Mouse (Mus musculus) spleen, adult 2 months (tissue): ENCODE measurements around the gene Surf2. TPM values are rescaled to one million over a fixed set of nuclear protein-coding genes. Genes with fewer than 3 reads are reported as not detected.

Experiments
- DNase-seq, 2 experiments: peaks; one replicate each; pipeline versions ENCODE4 v3.0.0 to v3.0.0-alpha.2; 2012 to 2021; ENCODE audit warnings: low spot score in 2 of 2, low read depth in 1 of 2
- H3K27ac ChIP-seq: fragments of 200-500 bp; 2 replicates; pipeline ENCODE4 v1.5.1; 2012; ENCODE audit warnings: low read length, inconsistent platforms; ENCODE audit not compliant: insufficient read depth
- H3K27me3 ChIP-seq: fragments of 200-500 bp; 2 replicates; pipeline ENCODE4 v1.6.1; 2012; ENCODE audit warnings: mild to moderate bottlenecking, moderate library complexity, low read length, inconsistent platforms; ENCODE audit not compliant: control insufficient read depth, insufficient read depth
- H3K36me3 ChIP-seq: fragments of 200-500 bp; 2 replicates; pipeline ENCODE4 v1.6.1; 2012; ENCODE audit warnings: mild to moderate bottlenecking, low read length, inconsistent platforms; ENCODE audit not compliant: control insufficient read depth, insufficient read depth
- H3K4me1 ChIP-seq: fragments of 200-500 bp; 2 replicates; pipeline ENCODE4 v1.6.1; 2011; ENCODE audit warnings: inconsistent platforms; ENCODE audit not compliant: control insufficient read depth, insufficient read depth, insufficient read length
- H3K4me3 ChIP-seq: fragments of 200-500 bp; 2 replicates; pipeline ENCODE4 v1.5.1; 2011; ENCODE audit warnings: mild to moderate bottlenecking, inconsistent platforms; ENCODE audit not compliant: insufficient read depth, insufficient read length; ENCODE audit errors: extremely low read depth
- CTCF ChIP-seq: fragments of 200-500 bp; IDR thresholded peaks from 2 replicates; pipeline ENCODE4 v1.5.1; 2011; ENCODE audit warnings: mild to moderate bottlenecking, inconsistent platforms; ENCODE audit not compliant: insufficient read depth, insufficient read length, insufficient replicate concordance; ENCODE audit errors: extremely low read depth
- POLR2A ChIP-seq: fragments of 200-500 bp; IDR thresholded peaks from 2 replicates; pipeline ENCODE4 v1.6.1; 2011; ENCODE audit warnings: low read depth, low read length, inconsistent platforms
- WGBS: fragments of 180-500 bp; shearing (Covaris S2); methylation state at CpG from one replicate; pipeline ENCODE4 v1.1.7; 2018; 5-methylcytosine and 5-hydroxymethylcytosine counted together
- polyA plus RNA-seq: library from polyadenylated mRNA; depleted of rRNA; stranded (reverse); fragments of >200 nt; gene quantifications from 2 replicates; pipeline ENCODE4 v1.2.3, GENCODE M21; 2012; rRNA removed

Surf2 gene
- polyA plus RNA-seq, 1 experiment, result 19.1 TPM

- no peak for DNase-seq
- WGBS, result 72% methylated on average over 4 of the region's 4 CpGs
- Histone ChIP-seq H3K4me1 (peaks cover 8% of the 10 kb centered on the region; the same call in 1 of the 2 replicates), H3K27me3 (no peaks in the 10 kb centered on the region), H3K36me3 (peaks cover 32% of the 10 kb centered on the region), H3K4me3 (no peak overlapping the region), H3K27ac (no peak overlapping the region)
- no peak for TF ChIP-seq POLR2A
- no peak for TF ChIP-seq CTCF
Observed at GRCm38 (mm10) chr2:26960756-26961155, 44.6 kb downstream of the Surf2 start.

DNA sequence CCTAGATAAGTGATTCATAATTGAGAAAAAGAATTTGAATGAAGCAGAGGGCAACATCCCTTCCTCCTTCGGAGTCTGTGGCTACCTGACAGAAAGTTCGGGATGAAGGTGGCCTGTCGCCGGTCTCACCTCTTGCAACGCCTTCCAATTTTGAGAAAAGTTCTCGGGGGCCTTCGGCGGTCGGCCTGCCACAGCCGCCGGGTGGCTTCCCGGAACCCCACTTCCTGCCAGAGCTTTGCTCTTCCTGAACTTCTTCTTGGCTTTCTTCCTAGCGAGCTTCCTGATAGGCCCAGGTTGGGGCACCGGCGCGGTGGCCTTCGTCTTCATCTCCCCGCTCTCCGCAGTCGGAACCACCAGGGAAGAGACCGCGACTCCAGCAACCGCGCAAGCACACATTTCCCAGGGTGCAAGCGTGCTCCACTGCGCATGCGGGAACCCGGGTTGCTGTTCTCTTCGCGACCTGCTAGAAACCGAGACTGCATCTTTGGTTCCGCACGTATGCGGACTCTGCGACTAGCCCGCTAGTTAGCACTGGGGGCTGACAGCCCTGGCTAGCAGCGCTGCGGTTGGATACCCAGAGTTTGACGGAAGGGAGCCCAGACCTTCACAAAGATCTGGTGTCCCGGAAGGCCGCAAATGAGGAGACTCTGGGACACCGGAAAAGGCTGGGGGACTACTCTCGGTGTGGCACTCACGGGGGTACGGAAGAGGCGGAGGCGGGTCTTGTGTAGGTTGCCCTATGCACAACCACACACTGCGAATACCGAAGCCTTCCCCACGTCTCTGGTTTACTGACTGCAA, 48.0 kb downstream of the Surf2 start, which contains the start of gene Rexo4:
Gene Rexo4 (minus strand): TSS at position 464 of the 801 bp plus-strand sequence.
- Histone ChIP-seq H3K4me3 (peak within 1 kb of the TSS; percentile 81), H3K27me3 (no peaks in the 10 kb centered on the region), H3K27ac (peak within 1 kb of the TSS; percentile 95), H3K36me3 (peaks cover 8% of the 10 kb centered on the region), H3K4me1 (peaks cover 8% of the 10 kb centered on the region; the same call in 1 of the 2 replicates)
- under 1% methylated on average over 50 of the region's 50 CpGs for WGBS
- TF ChIP-seq POLR2A (peak; percentile 56; the same call in 1 of the 2 replicates), CTCF (no peak)
- DNase-seq, result peak; percentile 85 to 92

GRCm38 (mm10) chr2:26964724-26965370, 48.7 kb downstream of the Surf2 start:
- 25% methylated on average over 14 of the region's 14 CpGs for WGBS

DNA sequence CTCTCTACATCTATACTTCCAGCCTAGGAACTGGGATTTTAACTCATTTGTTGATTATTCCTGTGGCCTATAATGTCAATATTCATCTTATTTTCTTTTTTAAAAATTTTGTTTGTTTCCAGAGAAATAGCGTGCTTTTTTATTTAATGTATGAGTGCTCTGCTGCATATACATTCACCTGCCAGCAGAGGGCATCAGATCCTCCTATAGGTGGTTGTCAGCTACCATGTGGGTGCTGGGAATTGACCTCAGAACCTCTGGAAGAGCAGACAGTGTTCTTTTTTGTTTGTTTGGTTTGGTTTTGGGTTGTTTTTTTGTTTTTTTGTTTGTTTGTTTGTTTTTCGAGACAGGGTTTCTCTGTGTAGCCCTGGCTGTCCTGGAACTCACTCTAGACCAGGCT, 51.1 kb downstream of the Surf2 start:
- no peak for DNase-seq
- Histone ChIP-seq H3K4me1 (peaks cover 8% of the 10 kb centered on the region; the same call in 1 of the 2 replicates), H3K27me3 (no peaks in the 10 kb centered on the region), H3K4me3 (no peak overlapping the region), H3K27ac (no peak overlapping the region), H3K36me3 (no peaks in the 10 kb centered on the region; the same call in 1 of the 2 replicates)
- 83% methylated on average over 2 of the region's 2 CpGs for WGBS
- TF ChIP-seq CTCF (no peak), POLR2A (no peak)

More at GRCm38 (mm10) chr2:26964724-26965370, 48.7 kb downstream of the Surf2 start:
- Histone ChIP-seq H3K36me3 (peaks cover 4% of the 10 kb centered on the region), H3K4me3 (peak overlapping the region; percentile 81), H3K27me3 (no peaks in the 10 kb centered on the region), H3K27ac (peak overlapping the region; percentile 95), H3K4me1 (peaks cover 8% of the 10 kb centered on the region; the same call in 1 of the 2 replicates)
- DNase-seq, result no peak
- TF ChIP-seq POLR2A (no peak), CTCF (no peak)

Other genes with a start within 250 kb of the Surf2 start
- gene Lcn4, start 245.1 kb upstream of the Surf2 start, polyA plus RNA-seq, result 0.90 and 1.3 TPM in 2 replicates
- gene Abo, start 51.4 kb upstream of the Surf2 start, polyA plus RNA-seq, result not detected in 2 replicates
- gene Surf6, start 13.5 kb upstream of the Surf2 start, polyA plus RNA-seq, result 11.4 and 11.7 TPM in 2 replicates
- 17.7 and 18.6 TPM in 2 replicates for gene Med22, start 5.7 kb upstream of the Surf2 start, polyA plus RNA-seq
- 496 and 521 TPM in 2 replicates for gene Rpl7a, start 5.6 kb upstream of the Surf2 start, polyA plus RNA-seq
- gene Surf1, start 163 bp downstream of the Surf2 start, polyA plus RNA-seq, result 35.5 and 43.5 TPM in 2 replicates
- gene Surf4, start 17.6 kb downstream of the Surf2 start, polyA plus RNA-seq, result 141 and 203 TPM in 2 replicates
- 0.21 and 0.22 TPM in 2 replicates for gene Stkld1, start 17.7 kb downstream of the Surf2 start, polyA plus RNA-seq
- 19.3 and 22.8 TPM in 2 replicates for gene Rexo4, start 48.0 kb downstream of the Surf2 start, polyA plus RNA-seq
- 1.9 and 2.4 TPM in 2 replicates for gene Adamts13, start 57.0 kb downstream of the Surf2 start, polyA plus RNA-seq
- 29.9 and 31.2 TPM in 2 replicates for gene Cacfd1, start 93.6 kb downstream of the Surf2 start, polyA plus RNA-seq
- 18.9 and 27.5 TPM in 2 replicates for gene Slc2a6, start 111.6 kb downstream of the Surf2 start, polyA plus RNA-seq
- 0.47 and 0.67 TPM in 2 replicates for gene Mymk, start 155.8 kb downstream of the Surf2 start, polyA plus RNA-seq
- 33.6 and 45.1 TPM in 2 replicates for gene Adamtsl2, start 163.0 kb downstream of the Surf2 start, polyA plus RNA-seq
- not detected in 2 replicates for gene Fam163b, start 226.1 kb downstream of the Surf2 start, polyA plus RNA-seq
- gene Dbh, start 248.9 kb downstream of the Surf2 start, polyA plus RNA-seq, result 0.04 TPM in 1 of 2 replicates, not detected in the other